Mouse (Mus musculus): ENCODE results near the gene Tbc1d22a. TPM values are rescaled to one million over a fixed set of nuclear protein-coding genes. Genes with fewer than 3 reads are reported as not detected.

The Tbc1d22a gene
- polyA plus RNA-seq, 1 experiment from 2014 or later = 9.6 TPM

- Histone ChIP-seq H3K27me3 (replicated peaks; ENCODE audit: control insufficient read depth, insufficient read depth, low read length) (no peaks in the 10 kb centered on the region), H3K4me2 (ENCODE audit: low read length) (no peak overlapping the region), H3K9me3 (ENCODE audit: control insufficient read depth, low read length) (no peaks in the 10 kb centered on the region), H3K4me3 (ENCODE audit: low read depth, low read length) (no peak overlapping the region), H3K36me3 (ENCODE audit: control insufficient read depth, insufficient read depth, low read length) (no peaks in the 10 kb centered on the region), H3K27ac (ENCODE audit: low read depth) (no peak overlapping the region), H3K4me1 (replicated peaks; ENCODE audit: control insufficient read depth, insufficient read depth, low read length) (no peaks in the 10 kb centered on the region), H3K9ac (ENCODE audit: low read length) (no peak overlapping the region)
- ATAC-seq (replicated peaks; ENCODE audit: low FRiP score, low TSS enrichment, low read depth) (no peak), DNase-seq (ENCODE audit: low spot score) (no peak)
- WGBS = 94% methylated on average over 4 of the region's 4 CpGs
Measured at GRCm38 (mm10) chr15:86363841-86364295, 149.6 kb downstream of the Tbc1d22a start.

DNA sequence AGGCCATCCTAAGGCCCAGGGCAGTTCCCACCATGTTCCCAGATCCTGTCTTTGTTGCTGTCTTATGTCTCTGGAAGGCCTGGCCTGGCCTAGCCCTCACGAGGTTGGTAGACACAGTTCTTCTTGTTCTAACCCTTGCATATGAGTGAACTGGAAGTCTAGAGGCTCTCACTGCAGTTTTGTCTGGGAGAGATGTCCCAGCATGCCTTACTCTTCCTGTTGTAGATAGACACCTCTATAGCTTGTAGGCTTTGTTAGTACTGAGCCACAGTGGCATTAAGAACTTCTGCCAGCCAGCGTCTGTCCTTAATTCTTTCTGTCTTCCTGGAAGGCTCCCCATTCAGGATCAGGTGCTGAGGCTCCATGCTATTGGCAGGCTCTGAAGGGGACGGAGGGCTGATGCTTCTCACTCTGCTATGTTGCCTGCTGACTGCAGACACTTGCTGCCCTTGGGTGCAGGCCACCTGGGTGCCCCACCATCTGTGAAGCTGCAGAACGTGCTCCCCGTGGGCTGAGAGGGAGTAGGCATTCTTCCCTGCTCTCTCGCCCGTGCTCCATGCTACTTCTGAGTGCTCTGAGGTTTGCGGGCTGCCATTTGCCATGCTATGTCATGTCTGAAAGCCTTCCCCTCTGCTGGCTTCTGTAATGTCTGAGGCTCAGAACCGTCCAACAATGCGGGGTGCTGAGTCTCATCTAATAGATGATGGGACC, 150.8 kb downstream of the Tbc1d22a start:
- H3K9ac ChIP-seq (ENCODE audit: low read length) = no peak overlapping the region
- no peaks in the 10 kb centered on the region for H3K9me3 ChIP-seq (ENCODE audit: control insufficient read depth, low read length)
- WGBS = 91% methylated on average over 10 of the region's 10 CpGs
- no peak for DNase-seq (ENCODE audit: low spot score)
- H3K27me3 ChIP-seq (replicated peaks; ENCODE audit: control insufficient read depth, insufficient read depth, low read length) = no peaks in the 10 kb centered on the region
- H3K36me3 ChIP-seq (ENCODE audit: control insufficient read depth, insufficient read depth, low read length) = no peaks in the 10 kb centered on the region
- ATAC-seq (replicated peaks; ENCODE audit: low FRiP score, low TSS enrichment, low read depth) = no peak
- H3K27ac ChIP-seq (ENCODE audit: low read depth) = no peak overlapping the region
- no peaks in the 10 kb centered on the region for H3K4me1 ChIP-seq (replicated peaks; ENCODE audit: control insufficient read depth, insufficient read depth, low read length)
- no peak overlapping the region for H3K4me3 ChIP-seq (ENCODE audit: low read depth, low read length)
- H3K4me2 ChIP-seq (ENCODE audit: low read length) = no peak overlapping the region

- Histone ChIP-seq H3K4me1 (replicated peaks; ENCODE audit: control insufficient read depth, insufficient read depth, low read length) (no peaks in the 10 kb centered on the region), H3K27me3 (replicated peaks; ENCODE audit: control insufficient read depth, insufficient read depth, low read length) (no peaks in the 10 kb centered on the region), H3K9me3 (ENCODE audit: control insufficient read depth, low read length) (no peaks in the 10 kb centered on the region), H3K4me2 (ENCODE audit: low read length) (no peak overlapping the region), H3K27ac (ENCODE audit: low read depth) (no peak overlapping the region), H3K9ac (ENCODE audit: low read length) (no peak overlapping the region), H3K4me3 (ENCODE audit: low read depth, low read length) (no peak overlapping the region), H3K36me3 (ENCODE audit: control insufficient read depth, insufficient read depth, low read length) (no peaks in the 10 kb centered on the region)
- DNase-seq (ENCODE audit: low spot score) (no peak), ATAC-seq (replicated peaks; ENCODE audit: low FRiP score, low TSS enrichment, low read depth) (no peak)
- WGBS = 79% methylated on average over 4 of the region's 4 CpGs
Measured at GRCm38 (mm10) chr15:86366726-86367125, 152.5 kb downstream of the Tbc1d22a start.

DNA sequence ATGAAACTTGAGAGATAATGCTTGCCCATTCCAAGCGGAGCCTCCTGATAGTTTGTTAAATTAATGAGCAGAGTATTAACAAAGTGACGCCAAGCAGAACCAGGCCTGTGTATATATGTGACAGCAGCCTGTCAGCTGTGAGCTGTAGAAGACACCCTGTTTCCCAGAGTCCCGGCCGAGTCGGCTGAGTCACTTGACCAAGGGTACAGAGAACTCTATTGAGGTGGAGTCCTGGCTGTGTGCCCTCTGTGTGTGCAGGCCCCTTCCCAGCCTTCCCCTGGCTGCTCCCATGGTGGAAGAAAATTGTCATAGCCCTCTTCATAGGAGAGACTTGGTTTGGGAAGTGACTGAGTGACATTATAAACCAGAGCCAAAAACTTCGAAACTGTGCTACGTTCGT, 153.0 kb downstream of the Tbc1d22a start:
- 59% methylated on average over 8 of the region's 8 CpGs for WGBS
- no peaks in the 10 kb centered on the region for H3K36me3 ChIP-seq (ENCODE audit: control insufficient read depth, insufficient read depth, low read length)
- H3K4me2 ChIP-seq (ENCODE audit: low read length) = no peak overlapping the region
- no peak overlapping the region for H3K27ac ChIP-seq (ENCODE audit: low read depth)
- DNase-seq (ENCODE audit: low spot score) (no peak), ATAC-seq (replicated peaks; ENCODE audit: low FRiP score, low TSS enrichment, low read depth) (no peak)
- no peaks in the 10 kb centered on the region for H3K27me3 ChIP-seq (replicated peaks; ENCODE audit: control insufficient read depth, insufficient read depth, low read length)
- no peak overlapping the region for H3K9ac ChIP-seq (ENCODE audit: low read length)
- H3K4me3 ChIP-seq (ENCODE audit: low read depth, low read length) = no peak overlapping the region
- no peaks in the 10 kb centered on the region for H3K9me3 ChIP-seq (ENCODE audit: control insufficient read depth, low read length)
- H3K4me1 ChIP-seq (replicated peaks; ENCODE audit: control insufficient read depth, insufficient read depth, low read length) = no peaks in the 10 kb centered on the region

DNA sequence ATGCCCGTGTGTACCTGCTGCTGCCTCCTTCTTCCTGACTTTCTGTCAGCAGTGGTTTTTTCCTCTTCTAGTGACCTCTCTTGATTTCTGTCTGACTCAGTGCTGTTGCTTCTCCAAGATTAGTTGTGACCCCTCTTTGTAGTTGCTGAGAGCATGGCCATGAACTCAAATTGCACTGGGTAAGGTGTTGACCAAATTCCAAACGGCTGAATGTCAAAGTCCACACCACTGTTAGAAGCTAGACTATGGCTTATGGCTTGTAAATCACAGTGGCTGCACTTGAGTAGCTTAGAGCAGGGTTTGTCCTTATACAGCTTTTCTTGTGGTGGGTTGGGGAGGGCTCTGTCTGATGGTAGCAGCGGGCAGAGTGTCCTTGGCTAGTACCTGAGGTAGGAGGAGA, 156.6 kb downstream of the Tbc1d22a start:
- H3K9me3 ChIP-seq (ENCODE audit: control insufficient read depth, low read length) = no peaks in the 10 kb centered on the region
- no peaks in the 10 kb centered on the region for H3K4me1 ChIP-seq (replicated peaks; ENCODE audit: control insufficient read depth, insufficient read depth, low read length)
- H3K4me2 ChIP-seq (ENCODE audit: low read length) = no peak overlapping the region
- 73% methylated on average over 3 of the region's 3 CpGs for WGBS
- no peak overlapping the region for H3K4me3 ChIP-seq (ENCODE audit: low read depth, low read length)
- DNase-seq (ENCODE audit: low spot score) (no peak), ATAC-seq (replicated peaks; ENCODE audit: low FRiP score, low TSS enrichment, low read depth) (no peak)
- no peaks in the 10 kb centered on the region for H3K36me3 ChIP-seq (ENCODE audit: control insufficient read depth, insufficient read depth, low read length)
- H3K27ac ChIP-seq (ENCODE audit: low read depth) = no peak overlapping the region
- no peaks in the 10 kb centered on the region for H3K27me3 ChIP-seq (replicated peaks; ENCODE audit: control insufficient read depth, insufficient read depth, low read length)
- H3K9ac ChIP-seq (ENCODE audit: low read length) = no peak overlapping the region

- Histone ChIP-seq H3K27ac (ENCODE audit: low read depth) (no peak overlapping the region), H3K4me1 (replicated peaks; ENCODE audit: control insufficient read depth, insufficient read depth, low read length) (no peaks in the 10 kb centered on the region), H3K27me3 (replicated peaks; ENCODE audit: control insufficient read depth, insufficient read depth, low read length) (no peaks in the 10 kb centered on the region), H3K9me3 (ENCODE audit: control insufficient read depth, low read length) (no peaks in the 10 kb centered on the region), H3K4me3 (ENCODE audit: low read depth, low read length) (no peak overlapping the region), H3K36me3 (ENCODE audit: control insufficient read depth, insufficient read depth, low read length) (no peaks in the 10 kb centered on the region), H3K9ac (ENCODE audit: low read length) (no peak overlapping the region), H3K4me2 (ENCODE audit: low read length) (no peak overlapping the region)
- no peak for ATAC-seq (replicated peaks; ENCODE audit: low FRiP score, low TSS enrichment, low read depth)
- no peak for DNase-seq (ENCODE audit: low spot score)
- 72% methylated on average over 3 of the region's 3 CpGs for WGBS
Measured at GRCm38 (mm10) chr15:86375262-86375661, 161.0 kb downstream of the Tbc1d22a start.

GRCm38 (mm10) chr15:86375860-86376394, 161.7 kb downstream of the Tbc1d22a start:
- no peak for DNase-seq (ENCODE audit: low spot score)
- no peaks in the 10 kb centered on the region for H3K4me1 ChIP-seq (replicated peaks; ENCODE audit: control insufficient read depth, insufficient read depth, low read length)
- H3K27ac ChIP-seq (ENCODE audit: low read depth) = no peak overlapping the region
- H3K4me3 ChIP-seq (ENCODE audit: low read depth, low read length) = no peak overlapping the region
- no peak overlapping the region for H3K9ac ChIP-seq (ENCODE audit: low read length)
- no peaks in the 10 kb centered on the region for H3K27me3 ChIP-seq (replicated peaks; ENCODE audit: control insufficient read depth, insufficient read depth, low read length)
- no peaks in the 10 kb centered on the region for H3K9me3 ChIP-seq (ENCODE audit: control insufficient read depth, low read length)
- H3K36me3 ChIP-seq (ENCODE audit: control insufficient read depth, insufficient read depth, low read length) = no peaks in the 10 kb centered on the region
- H3K4me2 ChIP-seq (ENCODE audit: low read length) = no peak overlapping the region
- ATAC-seq (replicated peaks; ENCODE audit: low FRiP score, low TSS enrichment, low read depth) = no peak
- 75% methylated on average over 6 of the region's 6 CpGs for WGBS

GRCm38 (mm10) chr15:86383278-86383677, 169.0 kb downstream of the Tbc1d22a start:
- Histone ChIP-seq H3K4me3 (ENCODE audit: low read depth, low read length) (no peak overlapping the region), H3K4me1 (replicated peaks; ENCODE audit: control insufficient read depth, insufficient read depth, low read length) (no peaks in the 10 kb centered on the region), H3K4me2 (ENCODE audit: low read length) (no peak overlapping the region), H3K27me3 (replicated peaks; ENCODE audit: control insufficient read depth, insufficient read depth, low read length) (no peaks in the 10 kb centered on the region), H3K9me3 (ENCODE audit: control insufficient read depth, low read length) (no peaks in the 10 kb centered on the region), H3K9ac (ENCODE audit: low read length) (no peak overlapping the region), H3K36me3 (ENCODE audit: control insufficient read depth, insufficient read depth, low read length) (no peaks in the 10 kb centered on the region), H3K27ac (ENCODE audit: low read depth) (no peak overlapping the region)
- DNase-seq (ENCODE audit: low spot score) (no peak), ATAC-seq (replicated peaks; ENCODE audit: low FRiP score, low TSS enrichment, low read depth) (no peak)
- WGBS = 71% methylated on average over 5 of the region's 5 CpGs

DNA sequence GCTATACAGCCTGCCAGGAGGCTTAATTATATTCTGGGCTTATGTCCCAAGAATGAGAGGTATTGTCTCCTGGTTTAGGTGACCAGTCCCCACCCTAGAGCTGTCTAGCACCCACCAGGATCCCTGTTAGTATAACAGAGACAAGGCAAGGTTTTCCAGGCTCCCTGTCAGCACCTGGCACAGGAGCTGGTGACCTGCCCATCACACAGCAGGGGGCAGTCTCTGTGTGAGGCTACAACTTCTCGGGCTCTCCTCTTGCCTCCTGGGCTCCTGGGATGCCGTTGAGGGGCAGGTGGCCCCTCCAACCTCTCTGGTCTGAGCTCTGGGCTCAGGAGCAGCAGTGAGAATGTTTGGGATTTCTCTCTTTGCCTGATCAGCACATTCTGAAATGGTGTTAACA, 171.2 kb downstream of the Tbc1d22a start:
- Histone ChIP-seq H3K36me3 (ENCODE audit: control insufficient read depth, insufficient read depth, low read length) (no peaks in the 10 kb centered on the region), H3K4me3 (ENCODE audit: low read depth, low read length) (no peak overlapping the region), H3K27ac (ENCODE audit: low read depth) (no peak overlapping the region), H3K9me3 (ENCODE audit: control insufficient read depth, low read length) (no peaks in the 10 kb centered on the region), H3K4me2 (ENCODE audit: low read length) (no peak overlapping the region), H3K4me1 (replicated peaks; ENCODE audit: control insufficient read depth, insufficient read depth, low read length) (no peaks in the 10 kb centered on the region), H3K9ac (ENCODE audit: low read length) (no peak overlapping the region), H3K27me3 (replicated peaks; ENCODE audit: control insufficient read depth, insufficient read depth, low read length) (no peaks in the 10 kb centered on the region)
- DNase-seq (ENCODE audit: low spot score) (no peak), ATAC-seq (replicated peaks; ENCODE audit: low FRiP score, low TSS enrichment, low read depth) (no peak)
- 63% methylated on average over 2 of the region's 2 CpGs for WGBS
